Mouse (Mus musculus): ENCODE measurements around the gene Cbl.

Gene Cbl

GRCm38 (mm10) chr9:44182260-44182659 is 51.6 kb downstream of the Cbl start:
- peak; percentile 45 for DNase-seq (ENCODE audit: extremely low read depth, low read depth)

DNA sequence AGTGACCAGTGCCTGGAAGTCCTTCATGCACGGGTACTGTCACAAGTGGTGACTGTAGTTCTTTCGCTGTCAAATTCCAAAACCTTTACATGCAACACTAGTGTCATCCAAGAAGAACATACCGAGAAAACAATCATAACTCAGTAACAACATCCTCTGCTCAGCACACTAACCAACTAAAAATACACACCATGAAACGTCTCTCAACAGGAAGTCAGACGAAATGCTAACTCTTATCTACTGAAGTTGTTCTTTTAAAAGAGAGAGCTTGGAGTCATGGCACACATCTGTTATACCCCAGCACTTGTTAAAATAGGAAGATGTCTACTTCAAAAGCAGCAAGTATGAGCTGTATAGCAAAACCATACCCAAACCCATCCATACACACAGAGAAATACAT is 52.3 kb downstream of the Cbl start:
- no peak for DNase-seq (ENCODE audit: extremely low read depth, low read depth)

- no peak for DNase-seq (ENCODE audit: extremely low read depth, low read depth)
Measured at GRCm38 (mm10) chr9:44178811-44179210, 55.0 kb downstream of the Cbl start.

- DNase-seq (ENCODE audit: extremely low read depth, low read depth), result no peak
Measured at GRCm38 (mm10) chr9:44178389-44178788, 55.5 kb downstream of the Cbl start.

GRCm38 (mm10) chr9:44177405-44177804 is 56.4 kb downstream of the Cbl start:
- no peak for DNase-seq (ENCODE audit: extremely low read depth, low read depth)

DNA sequence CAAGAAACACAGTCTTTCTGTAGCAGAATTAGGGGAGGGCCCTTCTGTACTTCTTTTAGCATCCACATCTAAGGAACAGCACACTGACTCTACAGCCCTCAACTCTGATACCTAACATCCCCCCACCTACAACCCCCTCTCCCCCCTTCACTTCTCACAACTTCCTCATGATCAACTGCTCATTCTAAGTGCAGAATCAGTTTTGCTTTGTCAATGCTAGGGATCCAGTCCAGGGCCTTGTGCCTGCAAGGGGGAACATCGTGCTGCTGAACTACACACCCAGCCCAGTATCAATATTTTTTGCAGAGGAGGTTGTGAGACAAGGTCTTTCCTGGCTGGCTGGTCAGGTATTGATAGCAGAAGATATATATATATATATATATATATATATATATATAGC is 57.9 kb downstream of the Cbl start:
- no peak for DNase-seq (ENCODE audit: extremely low read depth, low read depth)

DNA sequence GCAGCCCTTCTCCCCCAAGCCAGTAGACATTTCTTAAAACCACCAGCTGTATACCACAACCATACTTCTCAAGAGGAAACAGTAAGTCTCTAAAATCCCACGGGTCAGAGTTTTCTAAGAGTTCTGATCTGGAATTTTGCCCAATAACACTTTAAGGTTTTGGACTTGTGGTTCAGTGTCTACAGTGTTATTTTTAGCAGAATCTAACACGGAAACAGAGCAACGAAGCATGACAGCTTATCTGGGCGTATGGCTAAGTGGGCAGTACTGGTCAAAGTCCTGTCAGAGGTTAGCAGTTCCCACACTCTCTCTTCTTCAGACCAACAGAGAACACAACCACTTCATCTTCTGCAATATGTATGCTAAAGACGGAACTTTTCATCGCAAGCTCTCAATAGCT is 58.3 kb downstream of the Cbl start:
- DNase-seq (ENCODE audit: extremely low read depth, low read depth), result no peak

GRCm38 (mm10) chr9:44170691-44171151 is 63.1 kb downstream of the Cbl start:
- no peak for DNase-seq (ENCODE audit: extremely low read depth, low read depth)

- no peak for DNase-seq (ENCODE audit: extremely low read depth, low read depth)
Measured at GRCm38 (mm10) chr9:44168931-44169330, 64.9 kb downstream of the Cbl start.

GRCm38 (mm10) chr9:44159886-44160285 is 74.0 kb downstream of the Cbl start:
- no peak for DNase-seq (ENCODE audit: extremely low read depth, low read depth)

DNA sequence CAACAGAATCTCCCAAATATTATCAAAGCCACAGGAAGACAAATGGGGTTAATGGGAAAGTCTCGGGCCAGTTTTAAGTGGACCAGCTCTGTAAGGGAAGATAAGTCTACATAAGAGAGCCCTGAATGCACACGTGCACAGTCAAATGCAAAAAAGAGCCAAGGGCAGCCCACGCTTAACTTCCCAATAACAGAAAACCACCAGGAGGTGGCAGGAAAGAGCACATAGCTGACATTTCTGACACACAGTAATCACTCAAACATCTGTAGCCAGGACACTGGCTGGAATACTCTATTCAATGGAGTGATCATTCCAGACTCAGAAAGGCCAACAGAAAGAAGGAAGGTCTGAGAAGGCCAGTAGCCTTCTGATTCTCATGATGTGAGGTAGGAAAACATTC is 86.6 kb downstream of the Cbl start:
- DNase-seq (ENCODE audit: extremely low read depth, low read depth), result no peak

DNA sequence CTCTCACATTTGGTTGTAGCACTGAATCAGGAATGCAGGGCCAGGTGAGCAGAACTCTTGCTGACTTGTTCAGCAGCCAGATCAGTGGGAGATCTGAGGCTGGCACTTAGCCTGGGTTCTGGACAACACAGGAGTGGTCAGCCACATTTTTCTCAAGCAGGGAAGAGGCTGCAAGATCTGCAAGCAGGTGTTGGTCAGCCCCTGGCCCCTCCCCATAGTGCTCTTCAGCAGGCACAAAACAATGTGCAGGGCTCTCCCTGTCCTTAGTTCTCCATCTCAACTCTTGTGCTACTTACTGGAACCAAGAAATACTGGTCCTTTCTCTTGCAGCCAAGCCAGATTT is 89.2 kb downstream of the Cbl start:
- DNase-seq (ENCODE audit: extremely low read depth, low read depth), result no peak

GRCm38 (mm10) chr9:44144023-44144717 is 89.7 kb downstream of the Cbl start:
- no peak for DNase-seq (ENCODE audit: extremely low read depth, low read depth)

DNA sequence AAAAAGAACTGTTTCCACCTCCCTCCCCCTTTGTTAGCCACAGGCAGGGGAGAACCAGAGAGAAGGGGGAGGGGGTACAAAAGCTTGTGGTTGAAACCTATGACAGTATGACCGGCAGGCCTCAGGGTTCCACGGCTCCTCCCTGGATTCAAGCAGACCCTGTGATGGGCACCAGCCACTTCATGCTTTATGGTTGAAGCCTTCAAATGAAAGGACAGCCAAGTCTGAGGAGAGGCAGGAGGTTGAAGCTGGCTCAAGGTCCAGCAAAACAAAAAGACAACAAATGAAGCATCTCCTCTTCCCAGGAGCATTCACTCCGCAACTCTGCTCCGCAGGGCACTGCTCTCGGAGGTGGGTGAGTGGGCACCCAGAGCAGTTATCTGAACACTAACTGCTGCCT is 90.4 kb downstream of the Cbl start:
- DNase-seq (ENCODE audit: extremely low read depth, low read depth), result no peak

GRCm38 (mm10) chr9:44141951-44142350 is 91.9 kb downstream of the Cbl start:
- no peak for DNase-seq (ENCODE audit: extremely low read depth, low read depth)

DNA sequence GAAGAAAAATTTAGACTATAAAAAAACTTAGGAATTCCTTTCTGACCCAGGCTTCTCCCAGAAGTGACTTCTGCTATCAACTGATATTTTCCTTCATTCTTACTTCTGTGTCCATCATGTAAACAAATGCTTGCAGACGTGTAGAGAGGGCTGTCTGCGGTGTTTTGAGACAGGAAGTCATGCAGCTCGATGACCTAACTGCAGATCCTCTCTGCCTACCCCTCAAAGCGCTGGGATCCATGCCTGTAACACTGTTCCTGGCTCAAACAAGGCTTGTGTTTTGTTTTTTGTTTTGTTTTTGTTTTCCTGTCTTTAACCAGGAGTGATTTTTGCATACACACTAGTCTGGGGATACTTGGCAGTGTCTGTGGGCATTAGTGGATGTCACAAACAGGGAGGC is 96.0 kb downstream of the Cbl start:
- no peak for DNase-seq (ENCODE audit: extremely low read depth, low read depth)

- DNase-seq (ENCODE audit: extremely low read depth, low read depth), result no peak
Measured at GRCm38 (mm10) chr9:44135731-44136411, 98.0 kb downstream of the Cbl start.

DNA sequence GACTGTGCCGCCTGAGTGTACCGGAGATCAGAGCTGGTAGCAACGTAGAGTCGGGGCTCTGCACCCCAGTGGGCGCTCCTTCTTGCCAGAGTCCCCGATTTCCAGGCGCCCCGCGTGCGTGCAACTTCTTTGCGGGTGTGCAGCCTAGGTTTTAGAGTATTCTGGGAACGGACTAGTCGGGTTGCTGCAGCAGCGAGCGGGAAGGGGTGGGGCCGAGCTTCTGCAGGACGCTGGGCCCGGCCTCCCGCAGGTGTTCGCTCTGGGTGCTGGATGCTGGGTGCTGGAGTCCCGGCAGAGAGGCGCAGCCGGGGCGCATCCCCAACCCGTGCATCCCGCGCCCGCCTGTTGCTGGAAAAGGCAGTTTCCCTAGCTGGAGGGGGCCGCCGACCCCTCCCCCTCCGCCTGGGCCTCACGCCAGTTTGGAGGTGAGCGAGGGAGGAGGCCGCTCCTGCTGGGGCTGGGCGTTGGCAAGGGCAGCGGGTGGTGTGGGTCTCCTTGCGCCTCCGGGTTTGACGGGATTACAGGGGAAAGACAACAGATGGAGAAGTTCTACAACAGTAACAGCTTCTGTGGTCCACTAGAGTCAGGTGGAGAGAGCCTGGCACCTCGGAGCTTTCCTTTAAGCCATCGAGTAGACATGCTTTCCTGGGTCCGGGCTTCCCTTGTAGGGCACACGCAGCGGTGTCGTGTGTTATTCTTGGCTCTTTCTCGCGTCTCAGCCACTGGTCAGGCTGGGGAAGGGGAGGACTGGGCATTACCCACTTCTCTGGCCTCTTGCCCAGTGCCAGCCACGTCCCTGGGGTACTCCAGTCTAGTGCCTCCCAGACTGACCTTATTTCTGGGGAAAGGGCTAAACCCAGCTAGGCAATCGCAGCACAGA is 98.8 kb downstream of the Cbl start:
- DNase-seq (ENCODE audit: extremely low read depth, low read depth), result no peak

DNA sequence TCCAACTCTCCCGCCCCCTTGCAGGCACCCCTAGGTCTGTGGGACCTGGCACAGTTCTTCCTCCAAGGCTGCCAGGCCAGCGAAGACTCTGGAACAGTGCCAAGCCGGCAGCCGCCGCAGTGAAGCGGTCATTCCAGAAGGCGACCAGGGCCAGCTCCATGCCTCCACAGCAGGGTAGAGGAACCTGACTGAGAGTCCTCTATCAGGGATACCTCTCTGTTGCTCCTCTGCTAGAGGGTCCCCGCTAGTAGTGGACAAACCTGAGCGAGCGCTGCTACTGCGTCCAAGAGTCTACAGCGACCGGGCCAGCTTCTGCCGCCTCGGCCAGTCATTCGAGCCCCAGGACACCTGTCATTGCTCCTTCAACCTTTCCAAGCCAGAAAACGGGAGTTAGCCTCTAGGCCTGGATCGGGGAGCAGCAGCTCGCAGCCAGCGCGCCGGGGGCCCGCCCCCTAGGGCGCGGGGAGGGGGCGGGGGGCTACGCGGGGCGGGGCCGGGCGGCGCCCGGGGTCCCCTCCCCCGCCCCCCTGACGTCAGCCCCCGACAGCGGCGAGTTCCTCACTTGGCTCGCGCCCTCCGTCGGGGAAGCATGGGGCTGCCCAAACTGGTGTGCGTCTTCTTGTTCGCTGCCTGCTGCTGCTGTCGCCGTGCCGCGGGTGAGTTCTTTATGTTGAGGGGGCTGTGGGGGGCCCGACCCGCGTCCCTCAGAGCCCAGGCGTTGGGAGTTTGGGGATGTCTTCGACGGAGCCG is 99.6 kb downstream of the Cbl start, which contains the start of gene Mcam:
Gene Mcam (plus strand): TSS at position 369 of the 750 bp plus-strand sequence.
- DNase-seq (ENCODE audit: extremely low read depth, low read depth), result no peak

- no peak for DNase-seq (ENCODE audit: extremely low read depth, low read depth)
Measured at GRCm38 (mm10) chr9:44133287-44133686, 100.6 kb downstream of the Cbl start.

DNA sequence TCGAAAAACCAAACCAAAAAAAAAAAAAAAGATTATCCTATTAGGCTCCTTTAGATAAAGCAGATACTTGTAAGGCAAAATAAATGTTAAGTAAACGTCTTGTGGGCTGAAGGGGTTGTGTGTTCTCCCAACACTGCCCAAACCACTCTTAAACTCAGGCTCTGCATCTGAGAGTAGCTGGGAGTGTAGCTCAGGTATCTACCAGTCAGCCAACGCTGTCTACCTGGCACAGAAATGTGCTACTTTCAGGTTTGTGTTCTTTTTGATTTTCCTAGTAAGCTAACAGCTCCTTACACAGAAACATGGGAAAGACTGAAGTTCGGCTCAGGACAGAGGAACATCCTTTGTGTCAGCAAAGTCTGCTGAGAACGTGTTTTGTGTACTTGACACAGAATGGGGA is 101.6 kb downstream of the Cbl start:
- DNase-seq (ENCODE audit: extremely low read depth, low read depth), result no peak

- no peak for DNase-seq (ENCODE audit: extremely low read depth, low read depth)
Measured at GRCm38 (mm10) chr9:44131276-44131590, 102.6 kb downstream of the Cbl start.
